Mouse (Mus musculus) frontal cortex, adult 2 months (tissue): Measurements from ENCODE around the gene Ubald1. TPM values are rescaled to one million over a fixed set of nuclear protein-coding genes. Genes with fewer than 3 reads are reported as not detected.

Experiments
- DNase-seq, 2 experiments: peaks; one replicate each; pipeline ENCODE4 v3.0.0; 2022; ENCODE audit warnings: low spot score in 1 of 2; ENCODE audit errors: extremely low spot score in 1 of 2
- polyA plus RNA-seq: library from polyadenylated mRNA; depleted of rRNA; stranded (reverse); fragments of >200 nt; gene quantifications from 2 replicates; pipeline ENCODE4 v1.2.3, GENCODE M21; 2012; rRNA removed

Ubald1 gene
- 51.3 and 66.1 TPM in 2 replicates for polyA plus RNA-seq

DNA sequence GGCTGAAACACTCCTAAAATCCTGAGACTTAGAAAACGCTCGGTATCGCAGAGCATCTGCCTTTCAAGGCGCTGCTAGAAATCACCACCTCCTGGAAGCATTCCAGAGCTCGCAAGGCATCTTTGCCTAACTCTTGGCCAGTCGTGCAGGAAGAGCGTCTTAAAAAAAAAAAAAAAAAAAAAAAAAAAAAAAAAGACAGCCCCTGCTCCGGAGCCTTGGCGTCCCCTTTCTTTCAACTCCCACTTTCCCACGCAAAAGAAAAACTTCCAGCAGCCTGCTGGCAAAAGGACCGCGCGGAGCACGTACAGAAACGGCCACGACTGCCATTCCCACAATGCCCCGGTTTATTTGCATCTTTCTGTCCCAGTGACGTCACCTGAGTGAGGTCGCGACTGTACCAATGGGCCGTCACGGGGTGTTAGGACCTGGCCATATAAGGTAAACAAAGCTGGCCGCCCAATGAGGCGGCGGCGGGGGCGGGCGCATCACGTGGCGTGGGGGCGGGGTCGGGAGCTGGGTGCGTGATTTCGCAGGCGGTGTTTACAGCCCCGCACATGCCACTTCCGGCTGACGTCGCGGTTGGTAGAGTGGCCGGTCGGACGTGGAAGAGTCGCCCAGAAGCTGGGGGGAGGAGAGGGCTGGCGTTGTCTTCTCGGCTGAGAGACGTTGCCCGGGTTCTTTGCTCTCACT is at the start of gene Ubald1:
Ubald1 (minus strand) TSS at position 180 of the 690 bp plus-strand sequence.
- DNase-seq, result peak; percentile 99

DNA sequence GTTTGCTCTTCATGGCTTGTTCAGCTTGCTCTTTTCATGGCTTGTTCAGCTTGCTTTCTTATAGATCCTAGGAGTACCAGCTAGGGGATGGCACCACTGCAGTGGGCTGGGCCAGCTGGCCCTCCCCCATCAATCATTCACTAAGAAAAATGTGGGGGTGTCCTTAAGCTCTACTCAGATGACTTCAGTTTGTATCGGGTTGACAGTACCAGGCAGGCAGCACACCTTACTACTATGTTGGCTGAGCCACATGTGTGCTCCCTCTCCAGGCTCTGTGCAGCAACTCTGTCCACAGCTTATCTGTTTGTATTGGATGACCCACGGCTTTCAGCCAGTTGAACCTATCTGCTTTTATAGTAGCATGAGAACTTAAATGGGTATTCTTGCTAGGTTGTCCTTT is 48.4 kb upstream of the Ubald1 start:
- no peak for DNase-seq

DNA sequence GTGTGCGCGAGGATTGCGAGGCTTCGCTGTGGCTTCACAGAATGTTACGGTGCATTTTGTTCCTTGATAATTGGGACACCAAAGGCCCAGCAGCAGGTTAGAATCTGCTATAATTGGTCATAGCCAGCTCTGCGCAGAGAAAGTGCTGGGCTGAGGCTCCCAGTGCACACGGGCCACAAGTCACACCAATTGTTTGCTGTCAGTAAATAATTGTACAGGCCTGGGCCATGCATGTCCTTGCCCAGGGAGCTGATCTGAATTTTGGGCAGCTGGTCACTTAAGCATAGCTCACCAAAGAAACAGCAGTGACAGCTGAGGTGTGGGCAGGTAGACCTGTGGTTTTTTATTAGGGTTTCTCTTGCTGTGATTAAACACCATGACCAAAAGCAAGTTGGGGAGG is 47.9 kb upstream of the Ubald1 start:
- no peak for DNase-seq

DNA sequence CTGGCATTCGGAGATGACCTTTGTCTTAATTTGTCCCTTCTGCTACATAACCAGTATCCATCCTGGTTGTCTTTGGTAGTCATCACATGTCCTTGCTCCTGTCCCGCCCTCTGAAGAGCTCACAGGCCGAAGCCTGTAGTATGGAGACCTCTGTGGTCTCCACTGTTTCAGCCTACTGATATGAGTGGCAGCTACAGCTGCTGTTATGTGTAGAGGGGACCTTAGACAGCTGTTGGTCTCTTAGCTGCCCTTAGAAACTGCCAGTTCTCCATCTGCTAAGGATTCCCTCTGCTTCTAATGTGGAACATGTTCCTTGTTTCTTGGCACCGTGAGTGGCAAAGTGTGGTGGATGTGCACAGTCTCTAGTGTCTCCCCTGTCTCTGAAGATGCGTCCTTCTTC is 43.9 kb upstream of the Ubald1 start:
- no peak for DNase-seq

DNA sequence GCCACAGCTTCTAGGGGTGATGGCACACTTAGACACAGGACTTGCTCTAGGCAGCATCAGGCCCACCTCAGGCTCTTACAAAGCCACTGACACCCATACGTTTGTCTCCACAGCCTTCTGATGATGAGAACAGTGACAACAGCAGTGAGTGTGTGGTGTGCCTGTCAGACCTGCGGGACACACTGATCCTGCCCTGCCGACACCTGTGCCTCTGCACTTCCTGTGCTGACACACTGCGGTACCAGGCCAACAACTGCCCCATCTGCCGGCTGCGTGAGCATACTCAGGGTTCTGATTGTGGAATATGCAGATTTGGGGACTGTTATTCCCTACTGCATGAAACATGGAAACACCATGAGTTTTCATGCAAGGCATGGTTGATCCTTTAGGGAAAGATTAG is 42.4 kb upstream of the Ubald1 start:
- DNase-seq, result no peak

DNA sequence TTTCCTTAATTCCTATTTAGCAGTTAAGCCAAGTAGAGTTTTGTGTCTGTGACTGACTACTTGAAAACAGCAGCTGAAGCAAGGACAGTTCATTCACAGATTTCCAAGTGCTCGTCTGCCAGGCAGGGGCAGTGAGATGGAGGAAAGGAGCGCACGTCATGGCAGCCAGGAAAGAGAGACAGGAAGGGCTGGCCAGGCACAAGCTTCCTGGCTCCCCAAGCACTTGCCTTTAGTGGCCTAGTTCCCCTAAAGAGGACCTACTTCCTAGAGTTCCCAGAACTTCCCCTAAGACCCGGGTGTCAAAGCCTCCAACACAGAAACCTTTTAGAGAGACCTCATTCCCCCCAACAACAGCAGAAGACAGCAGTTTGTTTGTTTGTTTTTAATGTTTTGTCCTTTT is 40.4 kb upstream of the Ubald1 start:
- no peak for DNase-seq

DNA sequence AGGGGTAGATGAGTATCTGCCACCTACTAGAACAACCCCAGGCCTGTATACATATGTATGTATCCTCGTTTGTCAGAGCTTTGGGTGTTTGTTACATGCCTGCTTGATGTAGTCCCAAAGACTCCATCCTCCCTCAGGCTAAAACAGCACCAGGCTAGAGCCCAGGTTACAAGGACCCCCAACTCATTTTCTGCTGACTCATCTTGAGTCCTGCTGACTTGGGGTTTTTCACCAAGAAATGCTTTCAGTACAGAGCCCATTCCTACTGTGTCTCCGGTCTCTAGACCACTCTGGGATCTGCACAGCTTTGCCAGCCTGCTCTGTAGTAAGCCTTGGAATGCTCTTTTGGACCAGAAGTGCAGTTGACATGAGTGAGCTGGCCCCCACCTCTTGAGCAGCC is 36.5 kb upstream of the Ubald1 start:
- no peak for DNase-seq

DNA sequence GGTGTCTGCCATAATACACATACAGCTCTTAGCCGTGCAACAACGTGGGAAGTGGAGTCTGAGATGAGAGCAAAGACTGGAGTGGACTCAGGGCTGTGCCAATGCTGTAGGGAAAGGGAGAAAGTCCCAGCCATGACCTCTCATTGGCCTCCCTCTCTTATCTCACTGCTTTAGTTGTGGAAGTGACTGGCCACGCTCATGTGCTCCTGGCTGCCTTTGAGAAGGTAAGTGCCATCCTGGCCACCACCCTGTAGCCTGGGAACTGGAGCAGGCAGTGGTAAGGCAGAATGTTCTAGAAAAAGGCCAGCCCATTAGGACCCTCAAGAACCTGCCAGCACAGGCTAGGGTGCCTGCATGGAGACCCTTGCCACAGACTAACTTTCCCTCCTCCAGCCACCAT is 35.8 kb upstream of the Ubald1 start:
- DNase-seq, result no peak

DNA sequence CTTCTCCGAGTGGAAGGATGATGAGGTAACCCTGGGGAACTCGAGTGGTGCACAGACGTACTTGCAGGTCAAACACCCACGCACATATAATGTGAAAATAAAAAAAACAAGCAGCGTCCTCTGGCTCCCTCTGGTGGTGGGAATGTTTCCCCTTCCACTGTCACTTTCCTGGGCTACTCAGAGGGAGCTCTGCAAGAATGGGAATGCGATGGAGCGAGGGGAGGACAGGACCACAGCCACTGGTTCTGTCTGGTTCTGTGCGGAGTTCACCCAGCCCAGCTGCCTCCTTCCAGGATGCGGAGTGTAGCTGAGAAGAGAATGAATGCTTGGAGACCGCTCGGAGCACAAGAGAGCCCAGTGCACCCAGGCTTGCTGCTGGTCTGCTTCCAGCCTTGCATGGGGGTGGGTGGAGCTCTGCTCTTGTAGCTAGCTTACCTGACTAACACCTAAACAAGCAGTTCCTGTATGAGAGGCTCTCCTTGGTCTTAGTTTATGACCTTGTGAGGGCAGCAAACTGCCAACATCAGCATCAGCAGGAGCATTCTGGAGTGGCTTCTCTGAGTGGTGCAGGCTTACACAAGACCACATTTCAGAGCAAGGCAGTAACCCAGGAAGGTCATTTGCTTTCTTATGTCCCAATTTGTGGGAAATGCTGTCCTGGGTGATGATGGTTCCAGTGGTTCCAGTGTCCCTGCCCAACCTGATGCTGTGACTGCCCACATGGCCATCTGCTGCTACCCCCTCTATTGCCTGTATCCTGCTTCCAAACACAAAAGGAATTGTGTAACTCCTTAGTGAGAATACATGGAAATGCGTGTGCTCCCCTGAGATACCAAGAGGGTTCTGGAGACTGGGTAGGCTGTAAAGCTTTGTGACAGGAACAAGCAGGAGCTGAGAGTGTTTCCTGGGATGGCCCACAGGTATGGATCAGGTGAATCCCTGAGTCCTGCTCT is 33.9 kb upstream of the Ubald1 start:
- DNase-seq, result peak; percentile 85 to 96

DNA sequence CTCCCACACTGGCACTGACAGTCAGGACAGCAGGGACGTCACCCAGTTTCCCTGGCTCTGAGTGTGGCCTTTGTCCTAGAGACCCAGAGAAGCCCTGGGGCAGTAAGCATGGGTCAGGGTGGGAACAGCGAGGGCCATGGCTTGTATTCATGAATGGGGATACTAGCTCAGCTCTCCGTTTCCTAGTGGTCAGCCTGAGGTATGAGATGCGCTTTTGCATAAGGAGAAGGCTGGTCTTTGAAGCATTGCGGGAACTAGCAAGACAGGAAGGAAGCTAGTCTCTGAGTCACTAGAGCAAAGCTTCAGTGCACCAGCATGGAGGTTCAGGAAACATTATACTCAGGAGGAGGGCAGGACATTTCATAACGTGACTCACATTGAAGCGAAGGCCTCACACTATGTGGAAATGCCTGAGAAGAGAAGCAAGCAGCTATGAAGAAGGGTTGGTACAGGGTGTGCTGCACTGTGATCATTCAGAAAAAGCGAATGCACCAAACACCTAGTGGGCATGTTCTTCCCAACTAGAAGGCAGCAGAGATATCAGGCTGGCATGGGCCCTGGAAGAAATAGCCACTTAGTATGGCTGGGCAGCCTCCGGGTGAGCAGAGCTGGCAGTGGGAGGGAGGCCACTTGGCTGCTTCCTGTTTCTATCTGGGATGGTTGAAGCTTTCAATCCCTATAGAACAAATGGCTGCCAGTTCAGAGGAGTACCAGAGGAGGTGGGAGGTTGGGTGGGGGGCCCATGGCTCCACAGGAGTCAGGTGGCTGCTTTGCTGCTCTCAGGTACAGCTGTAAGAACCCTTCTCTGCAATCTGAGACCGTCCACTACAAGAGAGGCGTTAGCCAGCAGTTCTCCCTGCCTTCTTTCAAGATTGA is 33.0 kb upstream of the Ubald1 start:
- peak in 1 of 2 experiments; percentile 44 for DNase-seq

DNA sequence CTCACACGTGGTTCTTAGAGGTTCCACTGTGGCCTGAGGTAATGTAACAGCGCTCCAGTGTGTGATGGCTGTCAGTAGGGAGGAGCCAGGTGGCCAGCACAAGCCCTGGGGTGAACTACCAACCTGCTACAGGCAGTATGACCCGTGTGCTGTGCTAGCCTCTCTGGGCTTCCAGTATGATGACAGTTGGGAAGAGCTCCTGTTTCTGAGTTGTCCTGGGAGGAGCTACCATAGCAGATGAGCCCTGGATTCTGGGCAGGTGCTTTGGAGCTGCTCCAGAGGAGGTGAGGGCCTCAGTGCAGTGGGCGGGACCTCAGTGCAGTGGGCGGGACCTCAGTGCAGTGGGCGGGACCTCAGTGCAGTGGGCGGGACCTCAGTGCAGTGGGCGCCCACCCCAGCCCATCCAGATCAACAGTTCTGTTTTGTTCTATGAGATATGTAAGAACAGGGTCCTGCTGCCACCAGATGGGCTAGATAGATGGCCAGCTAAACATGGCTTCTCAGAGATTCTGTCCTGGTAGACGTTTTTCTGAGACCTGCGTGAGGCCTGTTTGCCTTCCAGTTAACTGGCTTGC is 32.0 kb upstream of the Ubald1 start:
- no peak for DNase-seq

DNA sequence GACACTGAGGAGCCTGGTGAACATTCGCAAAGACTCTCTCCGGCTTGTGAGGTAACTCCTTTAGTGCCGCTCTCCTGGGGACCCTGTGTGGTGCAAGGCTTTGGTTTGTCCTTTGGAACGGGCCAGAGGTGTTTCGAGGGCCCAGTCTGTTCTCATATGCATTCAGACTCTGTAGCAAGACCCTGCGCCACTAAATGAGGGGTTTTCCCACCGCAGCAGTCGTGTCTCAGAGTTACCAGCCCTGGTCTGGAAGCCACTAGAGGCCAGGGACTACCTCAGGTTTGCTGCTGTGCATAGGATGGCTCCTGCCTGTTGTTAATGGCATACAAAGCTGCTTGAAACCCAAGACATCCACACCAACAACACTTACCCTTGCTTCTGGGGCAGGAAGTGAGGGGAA is 30.6 kb upstream of the Ubald1 start:
- no peak for DNase-seq

DNA sequence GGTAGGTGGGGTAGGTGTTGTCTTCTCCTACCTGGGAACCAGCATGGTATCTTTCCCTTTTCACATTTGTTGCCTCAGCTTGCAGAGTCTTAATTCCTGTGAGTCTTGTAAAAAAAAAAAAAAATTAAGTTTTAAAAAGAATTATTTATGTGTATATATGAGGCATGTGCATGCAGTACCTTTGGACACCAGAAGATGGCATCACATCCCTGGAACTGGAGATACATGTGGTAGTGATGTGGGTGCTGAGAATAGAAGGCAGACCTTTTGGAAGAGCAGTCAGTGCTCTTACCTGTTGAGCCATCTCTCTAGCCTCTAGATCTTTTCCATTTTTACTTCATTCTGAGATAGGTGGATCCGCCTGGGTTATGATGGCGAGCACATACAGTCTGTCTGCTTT is 29.6 kb upstream of the Ubald1 start:
- no peak for DNase-seq

DNA sequence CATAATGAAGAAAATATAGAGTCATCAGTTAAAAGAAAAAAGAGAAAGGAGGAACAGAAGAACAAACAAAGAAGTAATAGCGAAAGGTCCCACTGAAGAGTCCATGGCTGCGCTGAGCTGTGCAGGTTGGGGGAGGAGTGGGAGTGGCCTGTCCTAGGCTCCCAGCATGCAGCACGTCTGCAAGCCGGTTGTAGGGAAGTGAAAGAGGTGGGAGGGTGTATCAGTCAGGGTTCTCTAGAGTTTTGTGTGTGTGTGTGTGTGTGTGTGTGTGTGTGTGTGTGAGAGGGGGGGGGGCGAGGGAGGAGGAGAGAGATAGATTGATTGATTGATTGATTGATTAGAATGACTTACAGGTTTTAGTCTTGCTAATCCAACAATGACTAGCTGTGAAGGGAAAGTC is 27.9 kb upstream of the Ubald1 start:
- DNase-seq, result no peak

DNA sequence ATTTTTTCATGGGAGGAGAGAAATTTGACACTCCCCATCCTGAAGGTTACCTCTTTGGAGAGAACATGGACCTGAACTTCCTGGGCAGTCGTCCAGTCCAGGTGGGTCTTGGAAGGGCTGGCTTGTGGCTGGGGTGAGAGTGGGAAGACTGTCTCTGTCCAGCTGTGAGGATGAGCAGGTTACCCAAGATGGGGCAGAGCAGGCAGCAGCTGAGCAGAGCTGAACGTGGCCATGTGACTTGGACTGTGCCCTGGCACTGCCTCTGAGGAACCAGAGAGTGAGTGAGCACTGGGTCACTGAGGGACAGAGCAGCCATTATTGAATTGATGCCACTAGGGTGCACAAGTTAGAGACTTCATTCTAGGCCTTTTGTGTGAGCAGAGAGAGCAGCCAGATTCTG is 27.3 kb upstream of the Ubald1 start:
- no peak for DNase-seq

DNA sequence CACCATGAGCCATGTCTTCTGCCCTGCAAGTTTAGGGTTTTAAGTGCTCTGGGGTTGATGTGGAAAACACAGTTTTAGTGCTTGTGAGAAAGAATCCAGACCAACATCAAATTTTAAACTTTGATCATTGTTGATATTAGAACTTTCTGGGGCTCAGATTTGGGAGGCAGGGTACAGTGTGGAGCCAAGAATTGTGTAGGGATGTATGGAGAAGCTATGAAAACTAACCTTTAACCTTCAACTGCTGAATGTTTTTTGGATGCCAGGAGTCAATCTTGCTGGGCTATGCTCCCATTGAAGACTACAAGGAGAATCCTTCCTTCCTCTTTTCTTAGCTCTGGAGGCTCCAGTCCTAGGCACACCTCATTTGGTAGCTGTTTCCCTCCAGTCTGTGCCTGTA is 26.4 kb upstream of the Ubald1 start:
- no peak for DNase-seq

DNA sequence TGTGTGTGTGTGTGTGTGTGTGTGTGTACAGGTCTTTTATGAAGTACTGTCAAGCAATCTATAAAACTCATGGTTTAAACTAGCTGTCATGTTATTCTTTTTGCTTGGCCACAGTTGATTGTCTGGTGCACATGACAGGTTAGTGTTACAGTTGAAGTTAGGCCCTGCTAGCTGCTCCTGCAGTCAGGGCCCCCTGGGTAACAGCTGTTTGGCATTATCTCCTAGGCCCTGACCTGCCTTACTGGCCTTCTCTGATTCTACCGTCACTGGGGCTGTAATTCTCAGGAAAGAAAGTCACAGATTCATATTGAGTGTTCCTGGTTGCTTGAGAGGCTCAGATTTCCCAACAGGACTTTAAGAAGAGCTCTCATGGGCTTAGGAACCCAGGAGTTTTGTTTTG is 25.5 kb upstream of the Ubald1 start:
- no peak for DNase-seq

DNA sequence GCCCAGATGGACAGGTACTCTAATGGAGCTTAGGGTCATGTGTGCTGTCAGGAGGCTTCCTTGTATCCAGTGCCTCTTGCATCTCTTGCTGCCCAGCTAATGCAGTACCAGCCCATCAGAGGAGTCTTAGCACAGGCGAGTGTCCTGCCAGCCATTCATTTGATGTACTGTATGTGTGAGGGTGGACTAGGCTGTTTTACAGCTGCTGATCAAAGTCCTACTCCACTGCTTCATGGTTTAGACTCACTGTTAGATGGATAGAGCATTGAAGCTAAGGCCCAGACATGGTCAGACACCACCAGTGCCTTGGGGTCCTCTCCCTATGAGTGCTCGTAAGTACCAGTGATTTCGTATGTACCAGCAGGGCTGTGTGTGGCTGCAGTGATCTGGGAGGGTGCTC is 24.8 kb upstream of the Ubald1 start:
- DNase-seq, result no peak

DNA sequence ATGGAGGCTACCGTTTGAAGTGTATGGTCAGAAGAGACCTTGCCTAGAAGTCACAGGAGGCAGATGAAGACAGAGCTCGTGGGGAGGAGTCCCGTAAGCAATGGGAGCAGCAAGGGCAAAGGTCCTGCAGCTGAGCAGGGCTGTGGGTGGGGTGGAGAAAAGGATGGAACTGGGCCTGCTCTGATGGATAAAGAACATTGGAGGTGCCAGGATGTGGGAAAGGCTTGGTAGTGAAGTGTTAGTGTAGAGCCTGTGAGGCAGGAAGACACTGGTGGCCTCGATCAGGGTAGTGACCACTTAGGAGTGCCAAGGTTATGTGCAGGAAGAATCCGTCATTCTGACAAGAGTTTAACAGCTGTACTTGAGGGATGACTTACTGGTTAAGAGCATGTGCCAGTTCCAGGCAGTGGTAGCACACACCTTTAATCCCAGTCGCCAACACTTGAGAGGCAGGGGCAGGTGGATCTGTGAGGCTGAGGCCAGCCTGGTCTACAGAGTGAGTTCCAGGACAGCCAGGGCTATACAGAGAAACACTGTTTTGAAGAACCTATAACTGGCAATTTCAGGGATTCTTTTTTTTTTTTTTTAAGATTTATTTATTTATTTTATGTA is 23.5 kb upstream of the Ubald1 start:
- DNase-seq, result no peak

DNA sequence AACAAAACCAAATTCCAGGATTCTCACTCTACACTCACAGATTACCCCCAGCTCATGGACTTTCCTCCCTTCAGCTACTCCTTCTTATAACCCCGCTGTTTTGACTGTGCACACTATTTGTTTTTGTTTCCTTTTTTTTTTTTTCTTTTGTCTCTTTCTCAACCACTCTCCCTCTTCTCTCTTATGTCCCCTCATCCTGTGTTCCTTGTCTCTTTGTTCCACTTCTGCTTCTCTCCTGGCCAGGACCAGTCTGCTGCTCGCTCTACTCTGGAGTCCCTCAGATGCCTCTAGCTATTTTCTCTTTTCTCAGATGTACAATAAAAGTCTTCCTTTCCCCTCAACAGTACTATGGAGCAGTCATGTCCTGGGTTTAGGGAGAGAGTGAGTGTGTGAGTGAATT is 22.3 kb upstream of the Ubald1 start:
- DNase-seq, result no peak
